Mouse (Mus musculus) kidney, adult 8-10 months (tissue): ENCODE results near the gene Dpm1.

ENCODE experiments used
- DNase-seq, 2 experiments: peaks; one replicate each; pipeline ENCODE4 v3.0.0; 2022

Gene Dpm1

GRCm38 (mm10) chr2:168223326-168223725 lies 7.1 kb downstream of the Dpm1 start:
- no peak for DNase-seq

- DNase-seq = no peak
These were observed 16.5 kb downstream of the Dpm1 start for GRCm38 (mm10) chr2:168213788-168214397.

GRCm38 (mm10) chr2:168207883-168208282 lies 22.5 kb downstream of the Dpm1 start:
- DNase-seq = peak; percentile 14 to 26

GRCm38 (mm10) chr2:168206725-168207644 lies 23.4 kb downstream of the Dpm1 start, which contains the start of gene Adnp:
Adnp (minus strand) TSS chr2:168207112.
- DNase-seq = peak; percentile 96

- DNase-seq = peak; percentile 12 to 26
These were observed 24.4 kb downstream of the Dpm1 start for GRCm38 (mm10) chr2:168205681-168206631.

GRCm38 (mm10) chr2:168205265-168205664 lies 25.1 kb downstream of the Dpm1 start:
- peak; percentile 87 to 90 for DNase-seq

GRCm38 (mm10) chr2:168204476-168204999 lies 25.9 kb downstream of the Dpm1 start:
- DNase-seq = no peak

- DNase-seq = no peak
These were observed 30.2 kb downstream of the Dpm1 start for GRCm38 (mm10) chr2:168200014-168200691.

- DNase-seq = no peak
These were observed 30.9 kb downstream of the Dpm1 start for GRCm38 (mm10) chr2:168199476-168199875.

GRCm38 (mm10) chr2:168198421-168198820 lies 32.0 kb downstream of the Dpm1 start:
- DNase-seq = no peak

GRCm38 (mm10) chr2:168195721-168196120 lies 34.7 kb downstream of the Dpm1 start:
- DNase-seq = no peak

GRCm38 (mm10) chr2:168193685-168194084 lies 36.7 kb downstream of the Dpm1 start:
- no peak for DNase-seq

- no peak for DNase-seq
These were observed 38.5 kb downstream of the Dpm1 start for GRCm38 (mm10) chr2:168191856-168192255.

- DNase-seq = no peak
These were observed 54.4 kb downstream of the Dpm1 start for GRCm38 (mm10) chr2:168175946-168176345.

- DNase-seq = peak; percentile 77 to 83
These were observed 60.2 kb downstream of the Dpm1 start for GRCm38 (mm10) chr2:168170167-168170685.

GRCm38 (mm10) chr2:168169800-168170113 lies 60.6 kb downstream of the Dpm1 start:
- DNase-seq = no peak

GRCm38 (mm10) chr2:168168892-168169799 lies 61.2 kb downstream of the Dpm1 start:
- DNase-seq = peak; percentile 46 to 54

GRCm38 (mm10) chr2:168167781-168168180 lies 62.6 kb downstream of the Dpm1 start:
- no peak for DNase-seq

- peak; percentile 33 to 56 for DNase-seq
These were observed 63.5 kb downstream of the Dpm1 start for GRCm38 (mm10) chr2:168166750-168167460.

GRCm38 (mm10) chr2:168161978-168162377 lies 68.4 kb downstream of the Dpm1 start:
- DNase-seq = no peak
